Mouse (Mus musculus) mature B cell (primary cell): ENCODE data around the gene Nrk.

Experiments
- in situ Hi-C: fragments of 300-500 bp; cut with MboI; formaldehyde crosslinking; loops from 2 replicates; pipeline ENCODE4 v1.14.3; 2019

Gene Nrk

GRCm38 (mm10) chrX:138914041-138914776, at the start of gene Nrk:
TSS of gene Nrk (plus strand) at chrX:138914430.
- in situ Hi-C loops: no loop called here

GRCm38 (mm10) chrX:138913366-138913765, 864 bp upstream of the Nrk start:
- in situ Hi-C loops: no loop called here

DNA sequence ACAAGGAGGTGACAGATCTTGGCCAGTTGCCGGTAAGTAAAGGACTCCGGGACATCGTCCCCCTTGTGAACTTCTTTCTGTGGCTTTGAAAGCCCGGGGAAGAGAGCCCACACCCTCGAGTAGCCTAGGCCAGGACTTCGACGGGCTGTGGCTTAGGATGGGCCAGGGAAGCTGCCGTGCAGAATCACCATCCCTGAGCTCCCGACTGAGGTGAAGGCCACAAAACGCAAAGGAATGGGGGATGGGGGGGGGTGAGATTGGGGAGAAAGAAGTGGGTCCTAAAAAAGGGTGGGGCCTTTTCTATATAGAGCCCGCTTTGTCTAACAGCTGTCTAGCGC, 516 bp downstream of the Nrk start:
- in situ Hi-C loops: no loop called here

DNA sequence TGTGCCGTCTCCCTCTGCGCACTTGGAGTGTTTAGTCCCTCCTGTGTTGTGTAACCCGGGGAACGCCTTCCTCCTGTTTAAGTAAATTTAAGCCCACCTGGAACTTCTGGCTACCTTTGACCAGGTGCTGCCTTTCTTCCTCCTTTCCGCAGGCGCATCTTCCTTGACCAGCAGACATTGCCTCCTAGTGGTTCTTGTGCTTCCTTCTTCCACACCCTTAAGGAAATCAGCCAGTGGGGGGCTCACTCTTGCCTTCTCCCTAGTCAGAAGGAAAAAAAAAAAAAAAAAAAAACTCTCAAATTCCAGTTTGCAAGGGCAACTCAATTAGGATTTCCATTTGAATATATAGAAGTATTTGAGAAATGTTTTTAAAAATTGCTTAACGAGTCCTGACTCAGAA, 4.8 kb downstream of the Nrk start:
- in situ Hi-C loops: no loop called here

- in situ Hi-C loops: no loop called here
Observed at GRCm38 (mm10) chrX:138943905-138944304, 29.7 kb downstream of the Nrk start.

- in situ Hi-C loops: no loop called here
Observed at GRCm38 (mm10) chrX:138960713-138961112, 46.5 kb downstream of the Nrk start.

DNA sequence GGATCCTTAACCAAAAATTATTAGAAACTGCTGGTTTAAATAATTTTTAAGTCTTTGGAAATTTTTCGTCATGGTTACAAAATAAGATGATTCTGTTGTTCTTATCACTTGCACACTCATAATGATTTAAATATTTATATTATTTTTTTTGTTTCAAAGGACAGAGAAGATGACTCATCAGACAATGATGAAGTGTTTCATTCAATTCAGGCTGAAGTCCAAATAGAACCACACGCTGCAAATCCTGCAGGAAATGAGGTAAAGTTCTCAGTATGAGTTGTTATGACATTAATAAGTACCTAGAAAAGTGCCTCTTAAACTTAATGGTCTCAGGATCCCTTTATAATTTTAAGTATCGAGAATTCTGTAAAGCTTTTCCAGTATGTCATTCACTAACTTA, 64.3 kb downstream of the Nrk start:
- in situ Hi-C loops: no loop called here

DNA sequence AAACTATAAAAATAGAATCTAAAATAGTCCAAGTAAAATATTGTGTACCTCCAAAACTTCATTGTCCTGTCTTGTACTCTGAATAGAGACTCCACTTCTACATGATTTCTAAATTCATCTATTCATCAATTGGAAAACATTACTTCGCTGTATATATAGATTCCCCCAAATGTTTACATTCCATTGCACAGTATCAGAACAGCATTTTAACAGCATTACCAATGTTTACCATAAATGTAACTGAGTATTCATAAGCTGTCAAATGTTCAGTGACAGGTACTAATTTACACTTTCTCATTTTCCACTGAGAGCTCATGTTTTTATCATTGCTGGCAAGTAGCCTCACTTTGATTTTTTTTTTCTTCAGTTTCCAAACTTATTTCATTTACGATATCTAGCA, 65.0 kb downstream of the Nrk start:
- in situ Hi-C loops: no loop called here

DNA sequence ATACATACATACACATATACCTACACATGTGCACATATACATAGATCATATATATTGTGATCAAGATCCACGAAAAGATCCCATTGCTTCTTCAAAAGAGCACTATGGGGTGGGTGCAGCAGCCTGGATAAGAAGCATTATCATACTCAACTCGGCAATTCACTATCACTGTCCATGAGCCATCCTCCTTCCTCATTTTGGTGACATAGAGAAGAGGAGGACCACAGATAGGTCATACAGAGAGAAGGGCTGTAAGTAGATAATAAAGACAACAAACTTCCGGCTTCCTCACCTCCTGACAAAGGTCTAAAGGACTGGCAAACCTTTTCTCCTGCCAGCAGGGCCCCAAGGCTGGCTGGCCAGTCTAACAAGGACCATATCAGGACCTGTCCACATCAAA, 100.3 kb downstream of the Nrk start:
- in situ Hi-C loops: no loop called here

- in situ Hi-C loops: no loop called here
Observed at GRCm38 (mm10) chrX:139016540-139016939, 102.3 kb downstream of the Nrk start.

- in situ Hi-C loops: no loop called here
Observed at GRCm38 (mm10) chrX:139026532-139027097, 112.4 kb downstream of the Nrk start.

- in situ Hi-C loops: no loop called here
Observed at GRCm38 (mm10) chrX:139027296-139027695, 113.1 kb downstream of the Nrk start.

DNA sequence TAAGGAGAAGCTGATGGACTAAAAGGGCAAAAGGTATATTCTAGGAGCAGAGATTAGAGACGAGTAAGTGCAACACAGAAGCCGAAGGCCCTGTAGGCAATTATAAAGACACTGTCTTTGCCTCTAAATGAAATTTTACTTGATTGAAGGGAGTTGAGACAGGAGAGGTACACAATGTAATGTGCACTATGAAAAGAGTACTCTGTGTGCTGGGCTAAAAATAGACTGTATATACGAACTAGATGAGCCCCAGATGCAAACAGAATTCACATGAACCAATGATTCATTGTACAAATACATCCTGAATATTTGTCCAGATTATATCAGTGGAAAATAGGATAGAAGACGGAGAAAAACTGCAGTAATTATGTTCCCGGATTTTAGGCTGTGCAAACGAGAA, 113.7 kb downstream of the Nrk start:
- in situ Hi-C loops: no loop called here

DNA sequence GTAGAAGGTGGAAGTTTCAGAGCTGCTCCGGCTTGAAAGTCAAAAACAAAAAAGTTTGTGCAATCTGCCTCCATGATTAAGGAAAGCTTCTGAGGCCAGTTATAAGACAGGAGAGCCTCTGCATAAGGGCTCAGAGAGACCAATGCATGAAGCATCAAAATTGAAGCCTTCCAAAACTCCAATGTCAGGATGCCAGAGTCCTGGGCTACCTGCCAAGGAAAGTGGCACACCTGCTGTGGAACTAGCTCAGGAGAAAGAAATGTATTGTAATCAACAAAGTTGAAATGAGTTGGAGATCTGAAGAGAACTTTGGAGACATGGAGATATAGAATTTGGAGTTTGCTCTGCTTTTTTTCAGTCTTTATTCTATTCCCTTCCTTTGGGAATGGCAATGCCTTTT, 123.4 kb downstream of the Nrk start:
- in situ Hi-C loops: no loop called here

- in situ Hi-C loops: no loop called here
Observed at GRCm38 (mm10) chrX:139039314-139039713, 125.1 kb downstream of the Nrk start.

GRCm38 (mm10) chrX:139041148-139041547, 126.9 kb downstream of the Nrk start:
- in situ Hi-C loops: no loop called here

GRCm38 (mm10) chrX:139051976-139052375, 137.7 kb downstream of the Nrk start:
- in situ Hi-C loops: no loop called here

DNA sequence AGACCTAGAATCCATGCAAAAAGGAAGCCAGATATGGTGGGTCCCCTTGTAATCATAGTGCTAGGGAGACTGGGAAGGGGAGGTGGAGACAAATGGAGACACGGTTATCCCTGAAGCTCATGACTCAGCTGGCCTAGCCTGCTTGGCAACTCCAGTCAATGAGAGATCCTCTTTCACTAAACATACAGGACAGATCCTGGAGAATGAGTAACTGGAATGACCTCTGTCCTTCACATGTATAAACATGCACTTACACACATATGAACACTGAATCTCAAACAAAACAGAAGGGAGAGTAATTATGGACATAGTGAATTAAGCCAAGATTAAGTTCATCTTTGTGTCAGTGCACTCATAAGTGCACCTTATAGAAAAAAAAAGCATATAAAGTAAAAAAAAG, 138.9 kb downstream of the Nrk start:
- in situ Hi-C loops: no loop called here
